Mouse (Mus musculus) CH12.LX (cell line): ENCODE data around the gene Npnt.

Source experiments
- CTCF ChIP-seq, 2 experiments: IDR thresholded peaks in 1 of 2; conservative IDR thresholded peaks in 1 of 2; 2 replicates each; pipeline ENCODE4 v1.5.1; 2011 to 2012; ENCODE audit warnings: low read depth in 2 of 2, low read length in 2 of 2, improper control_type of control experiment in 1 of 2, inconsistent platforms in 1 of 2, mild to moderate bottlenecking in 1 of 2, moderate library complexity in 1 of 2
- JUND ChIP-seq: conservative IDR thresholded peaks from 2 replicates; pipeline ENCODE4 v1.6.1; 2011; ENCODE audit warnings: low read depth, low read length, improper control_type of control experiment
- KAT2A ChIP-seq: IDR thresholded peaks from 2 replicates; pipeline ENCODE4 v1.6.1; 2012; ENCODE audit warnings: low read length, improper control_type of control experiment, inconsistent platforms; ENCODE audit not compliant: insufficient replicate concordance
- MAZ ChIP-seq: IDR thresholded peaks from 2 replicates; pipeline ENCODE4 v1.6.1; 2012; ENCODE audit warnings: low read depth, mild to moderate bottlenecking, inconsistent platforms, low read length, improper control_type of control experiment, moderate library complexity
- POLR2A ChIP-seq: IDR thresholded peaks from 2 replicates; pipeline ENCODE4 v1.6.1; 2011; ENCODE audit warnings: low read depth, mild to moderate bottlenecking, improper control_type of control experiment, low read length
- POLR2AphosphoS2 ChIP-seq: IDR thresholded peaks from 2 replicates; pipeline ENCODE4 v1.6.1; 2011; ENCODE audit warnings: low read depth, low read length, improper control_type of control experiment
- TCF12 ChIP-seq: IDR thresholded peaks from 2 replicates; pipeline ENCODE4 v1.6.1; 2014; ENCODE audit warnings: low read depth, mild to moderate bottlenecking, inconsistent platforms, low read length, improper control_type of control experiment

- TF ChIP-seq TCF12 (0 out of 2 replicates have a peak, but pooled peaks have one; percentile 16), POLR2A (no peak), CTCF (conservative IDR thresholded peaks at IDR 0.05 in 1 of 2, IDR thresholded peaks at IDR 0.05 in 1 of 2; ENCODE audit: low read depth in 2 of 2, low read length in 2 of 2) (no peak), MAZ (no peak), KAT2A (no peak), JUND (no peak), POLR2AphosphoS2 (no peak)
These were observed 40.4 kb downstream of the Npnt start for GRCm38 (mm10) chr3:132909736-132910135.
